Mouse (Mus musculus): ENCODE measurements around the gene Grk3.

DNA sequence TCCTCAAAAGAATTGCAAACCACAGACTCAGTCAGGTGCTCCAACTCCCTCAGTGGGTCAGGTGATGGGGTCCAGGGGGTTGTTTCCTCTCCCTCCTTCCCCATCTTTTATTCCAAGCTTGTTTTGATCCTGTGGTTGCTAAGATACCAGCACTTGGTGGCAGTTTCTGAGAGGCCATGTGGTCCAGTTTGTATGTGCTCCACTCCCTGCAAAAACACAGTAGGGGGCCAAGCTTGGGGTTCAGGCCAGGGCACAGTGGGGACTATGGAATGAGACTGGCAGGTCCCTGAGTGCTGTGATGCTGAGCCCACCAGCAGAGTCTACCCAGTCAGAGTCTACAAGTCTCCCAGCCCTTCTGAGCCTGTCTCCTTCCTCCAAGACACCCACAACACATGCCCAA lies 34.3 kb upstream of the Grk3 start:
- TF ChIP-seq EP300 (IDR thresholded peaks at IDR 0.05; ENCODE audit: low read depth), result no peak
- TF ChIP-seq CTCF (IDR thresholded peaks at IDR 0.05; ENCODE audit: low read depth), result no peak

All from heart, postnatal 0 days (tissue).